Mouse (Mus musculus) C2C12 (cell line): ENCODE measurements around the gene Dnhd1. TPM values are rescaled to one million over a fixed set of nuclear protein-coding genes. Genes with fewer than 3 reads are reported as not detected.

Source experiments
- H3K27me3 ChIP-seq: one replicate; pipeline ENCODE4 v1.6.1; 2011; ENCODE audit not compliant: control insufficient read depth, insufficient read depth, insufficient read length
- H3K36me3 ChIP-seq: one replicate; pipeline ENCODE4 v1.6.1; 2011; ENCODE audit not compliant: control insufficient read depth, insufficient read depth
- H3K4me3 ChIP-seq: one replicate; pipeline ENCODE4 v1.5.1; 2011; ENCODE audit warnings: mild to moderate bottlenecking, control low read depth; ENCODE audit not compliant: poor library complexity, insufficient read depth, severe bottlenecking
- H3K79me2 ChIP-seq: one replicate; pipeline ENCODE4 v1.6.1; 2011; ENCODE audit not compliant: control insufficient read depth, insufficient read depth
- H3K79me3 ChIP-seq: one replicate; pipeline ENCODE4 v1.6.1; 2011; ENCODE audit warnings: low read depth, control low read depth
- H3ac ChIP-seq: one replicate; pipeline ENCODE3; 2011; ENCODE audit warnings: low read depth; ENCODE audit not compliant: control insufficient read depth, insufficient read length
- CEBPB ChIP-seq: IDR thresholded peaks from one replicate; pipeline ENCODE4 v1.6.1; 2011; ENCODE audit warnings: low read depth, mild to moderate bottlenecking, control low read depth, moderate library complexity
- CTCF ChIP-seq: IDR thresholded peaks from one replicate; pipeline ENCODE4 v1.5.1; 2011; ENCODE audit not compliant: control insufficient read depth, insufficient read depth, insufficient read length
- FOSL1 ChIP-seq: IDR thresholded peaks from one replicate; pipeline ENCODE4 v1.8.0; 2011; ENCODE audit warnings: mild to moderate bottlenecking, low read length; ENCODE audit not compliant: poor library complexity, insufficient read depth, severe bottlenecking
- MAX ChIP-seq: IDR thresholded peaks from one replicate; pipeline ENCODE4 v1.6.1; 2011; ENCODE audit warnings: mild to moderate bottlenecking, control low read depth
- MYOD1 ChIP-seq: IDR thresholded peaks from one replicate; pipeline ENCODE4 v1.6.1; 2011; ENCODE audit warnings: low read depth; ENCODE audit not compliant: control insufficient read depth, insufficient read length
- MYOG ChIP-seq: IDR thresholded peaks from one replicate; pipeline ENCODE4 v1.6.1; 2011; ENCODE audit not compliant: control insufficient read depth, insufficient read length; ENCODE audit errors: extremely low read depth
- USF1 ChIP-seq: IDR thresholded peaks from one replicate; pipeline ENCODE4 v1.6.1; 2011; ENCODE audit warnings: low read depth, mild to moderate bottlenecking, control low read depth, moderate library complexity
- polyA plus RNA-seq: library from polyadenylated mRNA; unstranded; fragments of >200 nt; fragmentation: generic; extraction: Trizol; gene quantifications from one replicate; pipeline ENCODE4 v1.2.1, GENCODE M21; 2012; ENCODE audit warnings: missing spikeins

Dnhd1 gene
- polyA plus RNA-seq, 1 experiment = 0.35 TPM

- H3ac ChIP-seq = no peak overlapping the region
- peaks cover 25% of the 10 kb centered on the region for H3K27me3 ChIP-seq
- no peak overlapping the region for H3K4me3 ChIP-seq
- H3K79me3 ChIP-seq = no peaks in the 10 kb centered on the region
- no peaks in the 10 kb centered on the region for H3K79me2 ChIP-seq
- H3K36me3 ChIP-seq = no peaks in the 10 kb centered on the region
- TF ChIP-seq CEBPB (no peak), USF1 (no peak), FOSL1 (no peak), MAX (no peak), MYOG (no peak)
Observed at GRCm38 (mm10) chr7:105690875-105691274, 40.2 kb downstream of the Dnhd1 start.

- Histone ChIP-seq H3ac (no peak overlapping the region), H3K79me3 (no peaks in the 10 kb centered on the region), H3K36me3 (no peaks in the 10 kb centered on the region), H3K27me3 (peaks cover 15% of the 10 kb centered on the region), H3K4me3 (no peak overlapping the region), H3K79me2 (no peaks in the 10 kb centered on the region)
- no peak for TF ChIP-seq MYOD1
- TF ChIP-seq USF1 = no peak
- no peak for TF ChIP-seq MYOG
- no peak for TF ChIP-seq CEBPB
Observed at GRCm38 (mm10) chr7:105703184-105703583, 52.6 kb downstream of the Dnhd1 start.

GRCm38 (mm10) chr7:105703816-105704215, 53.2 kb downstream of the Dnhd1 start:
- H3K79me2 ChIP-seq = no peaks in the 10 kb centered on the region
- peaks cover 15% of the 10 kb centered on the region for H3K27me3 ChIP-seq
- H3K4me3 ChIP-seq = no peak overlapping the region
- H3K79me3 ChIP-seq = no peaks in the 10 kb centered on the region
- TF ChIP-seq USF1 (no peak), MYOG (no peak), CTCF (no peak), CEBPB (no peak), MYOD1 (no peak), MAX (no peak), FOSL1 (no peak)
- no peaks in the 10 kb centered on the region for H3K36me3 ChIP-seq
- no peak overlapping the region for H3ac ChIP-seq

DNA sequence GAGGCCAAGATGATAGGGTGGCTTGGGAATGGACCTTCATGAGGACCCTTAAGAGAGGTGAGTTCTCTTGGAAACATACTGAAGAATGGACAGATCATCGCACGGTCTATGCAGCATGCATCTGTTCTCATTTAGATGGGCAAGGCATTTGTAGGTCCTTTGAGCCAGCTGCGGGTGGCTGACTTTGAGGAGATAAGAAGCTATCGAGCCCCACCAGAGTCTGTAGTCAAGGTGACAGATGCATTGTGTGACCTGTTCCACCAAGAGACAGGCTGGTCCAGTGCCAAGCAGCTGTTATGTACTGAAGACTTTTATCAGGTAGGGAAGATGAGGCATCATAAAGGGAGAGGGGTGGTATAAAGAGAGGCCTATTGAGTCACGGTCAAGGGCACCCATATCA, 58.1 kb downstream of the Dnhd1 start:
- no peaks in the 10 kb centered on the region for H3K36me3 ChIP-seq
- TF ChIP-seq MYOG = no peak
- TF ChIP-seq USF1 = no peak
- TF ChIP-seq CTCF = no peak
- no peak for TF ChIP-seq MYOD1
- no peak for TF ChIP-seq MAX
- no peak for TF ChIP-seq CEBPB
- TF ChIP-seq FOSL1 = no peak
- no peak overlapping the region for H3K4me3 ChIP-seq
- H3ac ChIP-seq = no peak overlapping the region
- no peaks in the 10 kb centered on the region for H3K79me3 ChIP-seq
- H3K79me2 ChIP-seq = no peaks in the 10 kb centered on the region
- peaks cover 10% of the 10 kb centered on the region for H3K27me3 ChIP-seq

DNA sequence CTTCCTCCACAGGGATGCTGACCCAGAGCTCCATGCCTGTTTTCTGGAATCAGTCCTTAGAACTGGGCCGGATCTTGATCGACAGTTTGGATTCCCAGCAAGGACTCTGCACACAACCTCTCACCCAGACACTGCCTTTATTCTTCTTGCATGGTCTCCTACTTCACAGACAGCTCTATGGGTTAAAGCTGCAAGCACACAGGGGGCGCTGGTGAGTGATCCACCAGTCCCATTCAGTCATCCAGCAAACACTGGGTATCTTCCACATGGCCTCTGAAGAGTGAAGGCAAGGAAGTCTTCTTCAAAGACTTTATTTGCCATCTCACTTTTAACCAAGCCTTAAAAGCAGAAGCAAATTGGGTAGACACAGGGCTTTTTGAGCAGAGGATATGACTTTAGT, 64.7 kb downstream of the Dnhd1 start:
- no peak overlapping the region for H3ac ChIP-seq
- H3K36me3 ChIP-seq = no peaks in the 10 kb centered on the region
- no peaks in the 10 kb centered on the region for H3K79me3 ChIP-seq
- no peak for TF ChIP-seq CTCF
- no peak for TF ChIP-seq USF1
- TF ChIP-seq FOSL1 = no peak
- no peak for TF ChIP-seq MYOG
- TF ChIP-seq MYOD1 = no peak
- TF ChIP-seq MAX = no peak
- no peak for TF ChIP-seq CEBPB
- H3K79me2 ChIP-seq = no peaks in the 10 kb centered on the region
- H3K4me3 ChIP-seq = no peak overlapping the region
- H3K27me3 ChIP-seq = peaks cover 3% of the 10 kb centered on the region

GRCm38 (mm10) chr7:105721916-105722315, 71.3 kb downstream of the Dnhd1 start:
- H3ac ChIP-seq = no peak overlapping the region
- no peak overlapping the region for H3K4me3 ChIP-seq
- H3K36me3 ChIP-seq = peaks cover 7% of the 10 kb centered on the region
- TF ChIP-seq CTCF (no peak), FOSL1 (no peak), CEBPB (no peak), USF1 (no peak), MYOD1 (no peak), MYOG (no peak), MAX (no peak)
- no peaks in the 10 kb centered on the region for H3K27me3 ChIP-seq
- H3K79me2 ChIP-seq = no peaks in the 10 kb centered on the region
- H3K79me3 ChIP-seq = no peaks in the 10 kb centered on the region
